Mouse (Mus musculus) cerebellum, adult (tissue): ENCODE data around the gene Defb20.

Source experiments
- ATAC-seq: cut with Nextera tagmentation; 2 replicates; pipeline ENCODE4 v1.9.2; 2017; ENCODE audit warnings: mild to moderate bottlenecking, moderate library complexity, mixed read lengths; ENCODE audit not compliant: insufficient number of reproducible peaks, low FRiP score, low TSS enrichment

Gene Defb20

DNA sequence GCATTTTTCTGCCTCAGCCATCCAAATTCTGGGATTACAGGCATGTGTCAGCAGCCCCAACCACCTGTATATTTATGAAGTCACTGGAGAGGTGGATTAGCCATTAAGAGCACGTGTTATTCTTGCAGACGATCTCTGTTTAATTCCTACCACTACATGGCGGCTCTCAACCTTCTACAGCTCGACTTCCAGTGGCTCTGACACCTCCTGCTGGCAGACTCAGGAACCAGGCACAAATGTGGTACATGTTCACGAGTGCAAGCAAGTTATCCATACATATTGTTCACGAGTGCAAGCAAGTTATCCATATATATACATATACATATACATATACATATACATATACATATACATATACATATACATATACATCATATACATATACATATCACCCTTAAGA lies 16.3 kb downstream of the Defb20 start:
- ATAC-seq = no peak

DNA sequence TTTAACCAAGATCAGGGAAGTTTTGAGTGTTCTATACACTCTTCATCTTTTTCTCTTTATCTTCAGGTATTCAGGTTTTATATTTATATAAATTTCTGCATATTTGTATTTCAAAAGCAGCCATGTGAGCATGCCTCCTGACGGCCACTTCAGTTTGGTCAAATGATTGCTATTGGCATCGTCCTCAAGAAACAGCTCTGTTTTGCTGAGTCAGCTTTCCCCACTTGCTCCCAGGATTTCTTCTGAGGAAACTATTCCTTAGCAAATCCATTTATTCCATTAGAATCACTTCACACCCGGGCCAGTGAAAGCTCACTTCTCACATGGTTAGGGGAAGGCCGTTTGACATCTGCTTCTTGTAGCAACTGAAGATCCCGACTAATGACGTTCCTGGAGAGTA lies 21.2 kb downstream of the Defb20 start:
- ATAC-seq = no peak

DNA sequence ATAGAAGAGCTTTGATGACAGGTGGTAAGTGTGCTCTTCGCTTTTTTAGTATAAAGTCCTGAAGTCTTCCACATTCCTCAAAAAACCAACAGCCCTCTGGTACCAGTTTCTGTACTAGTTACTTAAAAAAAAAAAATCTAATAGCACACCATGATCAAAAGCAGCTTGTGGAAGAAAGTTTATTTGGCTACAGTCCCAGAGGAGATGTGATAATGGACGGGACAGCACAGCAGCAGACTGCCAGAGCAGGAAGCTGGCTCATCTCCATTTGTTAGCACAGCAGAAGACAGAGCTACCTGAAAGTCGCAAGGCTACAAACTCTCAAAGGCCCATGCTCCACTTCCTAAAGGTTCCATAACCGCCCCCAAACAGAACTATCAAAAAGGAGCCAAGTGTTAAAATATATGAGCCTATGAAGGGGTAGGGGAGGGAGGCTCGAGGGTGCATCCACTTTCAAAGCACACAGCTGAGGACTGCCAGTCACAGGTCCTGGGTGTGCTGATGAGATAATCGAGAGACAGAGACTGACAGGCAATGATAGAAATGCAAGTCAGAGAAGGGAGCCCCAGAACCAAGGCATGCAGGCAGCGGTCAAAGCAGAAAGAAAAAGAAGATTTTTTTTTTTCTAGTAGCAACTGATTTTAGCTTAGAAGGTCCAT lies 23.5 kb downstream of the Defb20 start:
- no peak for ATAC-seq

DNA sequence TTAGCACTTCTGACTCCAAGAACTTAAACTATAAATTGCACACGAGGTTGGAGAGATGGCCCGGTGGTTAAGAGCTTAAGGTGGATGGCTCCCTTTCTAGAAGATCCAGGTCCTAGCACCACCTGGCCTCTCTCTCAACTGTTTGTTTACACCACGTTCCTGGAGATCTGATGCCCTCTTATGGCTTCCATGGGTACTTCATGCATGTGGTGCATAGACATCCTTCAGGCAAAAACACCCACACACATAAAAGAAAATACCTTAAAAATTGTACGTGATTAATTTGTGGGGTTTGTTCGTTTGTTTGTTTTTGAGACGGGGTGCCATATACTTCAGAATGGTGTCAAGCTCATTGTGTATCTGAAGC lies 24.0 kb downstream of the Defb20 start:
- ATAC-seq = no peak

DNA sequence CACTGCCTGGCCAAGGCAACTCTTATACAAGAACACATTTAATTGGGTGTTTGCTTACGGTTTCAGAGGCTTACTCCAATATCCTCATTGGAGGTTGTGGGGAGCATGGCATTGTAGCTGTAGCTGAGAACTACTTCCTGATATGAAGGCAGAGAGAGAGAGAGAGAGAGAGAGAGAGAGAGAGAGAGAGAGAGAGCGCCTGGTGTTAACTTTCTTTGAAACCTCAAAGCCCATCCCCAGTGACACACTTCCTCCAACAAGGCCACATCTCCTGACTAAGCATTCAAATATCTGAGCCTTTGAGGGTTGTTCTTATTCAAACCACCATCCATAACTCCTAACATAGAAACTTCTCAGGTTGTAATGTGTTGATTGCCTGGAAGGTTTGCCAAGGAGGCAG lies 27.1 kb downstream of the Defb20 start:
- no peak for ATAC-seq

DNA sequence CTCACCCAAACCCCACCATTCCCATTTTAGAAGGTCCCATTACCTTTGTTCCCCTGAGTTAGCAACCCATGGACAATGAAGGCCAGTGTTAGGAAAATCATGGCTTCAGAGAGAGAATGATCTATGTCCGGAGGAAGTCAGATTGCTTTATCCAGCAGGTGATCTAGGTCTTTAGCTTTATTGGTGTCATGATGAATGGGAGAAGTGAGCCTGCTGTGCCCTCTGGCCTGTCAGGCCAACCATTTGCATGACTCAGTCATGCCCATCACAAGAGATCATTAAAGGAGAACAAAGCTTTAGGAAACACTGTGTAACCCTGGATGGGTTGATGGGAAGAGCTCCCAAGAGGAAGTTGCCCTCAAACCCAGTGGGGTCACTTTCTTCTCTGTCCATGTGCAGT lies 34.7 kb downstream of the Defb20 start, which contains the start of gene Defb26:
TSS of gene Defb26 (minus strand) at position 101 of the 400 bp plus-strand sequence.
- ATAC-seq = no peak

DNA sequence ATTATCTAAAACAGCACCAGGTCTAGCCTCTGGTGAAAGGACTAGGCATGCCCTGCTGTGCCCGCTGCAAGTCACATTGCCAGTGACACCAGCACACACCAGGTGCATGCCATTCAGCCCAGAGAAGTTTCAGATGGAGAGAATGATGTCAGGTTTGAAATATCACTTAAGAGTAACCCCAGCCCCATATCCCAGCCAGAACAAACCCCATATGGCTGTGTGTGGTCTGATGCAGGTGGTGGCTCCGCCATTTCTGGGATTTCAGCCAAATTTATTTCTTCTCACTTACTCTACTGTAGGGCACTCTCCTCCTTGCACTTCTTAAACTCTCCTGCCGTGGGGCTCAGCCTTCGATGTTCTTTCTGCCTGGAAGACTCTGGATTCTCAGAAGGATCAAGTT lies 39.2 kb downstream of the Defb20 start:
- ATAC-seq = no peak

DNA sequence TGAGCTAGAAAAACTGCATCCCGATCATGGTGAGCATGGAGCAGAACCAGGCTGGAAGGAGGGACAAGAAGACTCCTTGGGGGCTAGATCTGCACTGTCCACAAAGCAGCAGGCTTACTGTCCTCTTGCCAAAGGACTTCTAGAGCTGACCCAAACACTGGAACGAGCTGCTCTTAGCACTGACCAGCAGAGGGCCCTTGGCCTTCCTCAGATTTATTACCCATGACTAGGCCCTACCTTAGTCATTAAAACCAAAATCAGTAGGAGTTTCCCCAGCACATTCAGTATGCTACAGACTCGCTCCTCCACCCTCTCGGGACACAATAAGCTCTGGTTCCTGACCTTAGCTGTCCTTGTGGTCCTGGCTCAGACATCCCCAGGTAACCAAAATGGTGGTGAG lies 41.1 kb downstream of the Defb20 start, which contains the start of gene Defb28:
TSS of gene Defb28 (plus strand) at position 275 of the 400 bp plus-strand sequence.
- ATAC-seq = no peak
